Mouse (Mus musculus): ENCODE measurements at regions not wholly inside any gene's neighbourhood (a gene's known extent, or its start where the extent isn't known, plus 50 kb on each side); places are given as distances from the start of the nearest gene placed in this dataset.

GRCm38 (mm10) chr9:72218736-72219135 lies 55.9 kb upstream of the Zfp280d start:
- DNase-seq, result no peak

GRCm38 (mm10) chr9:72219892-72220291 lies 54.8 kb upstream of the Zfp280d start:
- no peak for DNase-seq

GRCm38 (mm10) chr9:72221333-72221732 lies 53.3 kb upstream of the Zfp280d start:
- no peak for DNase-seq
